ENCODE assay signal across 11 mouse cellular contexts in genomic region chr5:99708706-99709105, GRCm38 (mm10). TPM values are rescaled to one million over a fixed set of nuclear protein-coding genes. Genes with fewer than 3 reads are reported as not detected.
DNase-seq lines count a peak whose midpoint lies in the region; ATAC-seq and TF ChIP-seq lines count a peak whose summit lies in the region.
"Had no signal": no experiment of that assay in that cellular context is flagged by ENCODE, and none has a peak within 500 bp of the region (broad histone marks: within the 10 kb centered on the region; RNA-seq: fewer than 3 reads in every experiment).

No protein-coding gene starts in this region.

- WGBS in forebrain, embryonic 14.5 days = 44% methylated on average over 6 of the region's 6 CpGs
- 40% methylated on average over 6 of the region's 6 CpGs for WGBS in forebrain, embryonic 15.5 days
- WGBS in liver, embryonic 14.5 days (ENCODE audit: insufficient replicate concordance) = 28% methylated on average over 6 of the region's 6 CpGs
- WGBS in liver, embryonic 12.5 days (ENCODE audit: insufficient replicate concordance) = 25% methylated on average over 6 of the region's 6 CpGs

- peak; percentile 53 for TF ChIP-seq CTCF in liver, embryonic 14.5 days (IDR thresholded peaks at IDR 0.05; ENCODE audit: low read depth)
- TF ChIP-seq CTCF in brain, embryonic 14.5 days (IDR thresholded peaks at IDR 0.05; ENCODE audit: borderline replicate concordance, extremely low read depth, insufficient read depth, insufficient read length) = peak; percentile 51; the same call in 1 of the 2 replicates

- H3K27me3 ChIP-seq in forebrain, embryonic 14.5 days (replicated peaks; ENCODE audit: control insufficient read depth, insufficient read depth, low read length) = no peaks in the 10 kb centered on the region
- H3K27me3 ChIP-seq in forebrain, embryonic 15.5 days = no peaks in the 10 kb centered on the region
- no peaks in the 10 kb centered on the region for H3K27me3 ChIP-seq in liver, embryonic 14.5 days (ENCODE audit: control insufficient read depth, insufficient read depth, low read length)
- no peaks in the 10 kb centered on the region for H3K27me3 ChIP-seq in liver, embryonic 12.5 days (replicated peaks)
- H3K27me3 ChIP-seq: embryonic facial prominence, embryonic 15.5 days had no signal

- no peak for TF ChIP-seq EP300 in liver, embryonic 14.5 days (IDR thresholded peaks at IDR 0.05; ENCODE audit: low read depth)

- no peak for TF ChIP-seq POLR2A in brain, embryonic 14.5 days (IDR thresholded peaks at IDR 0.05; ENCODE audit: borderline replicate concordance, extremely low read depth, insufficient read depth, insufficient read length, poor library complexity, severe bottlenecking)

- H3K36me3 ChIP-seq in forebrain, embryonic 14.5 days (ENCODE audit: control insufficient read depth, insufficient read depth, low read length) = no peaks in the 10 kb centered on the region
- no peaks in the 10 kb centered on the region for H3K36me3 ChIP-seq in forebrain, embryonic 15.5 days
- no peaks in the 10 kb centered on the region for H3K36me3 ChIP-seq in liver, embryonic 14.5 days (replicated peaks; ENCODE audit: control insufficient read depth, insufficient read depth, low read depth)
- H3K36me3 ChIP-seq in liver, embryonic 12.5 days = no peaks in the 10 kb centered on the region
- H3K36me3 ChIP-seq: embryonic facial prominence, embryonic 15.5 days had no signal

- no peak overlapping the region for H3K4me2 ChIP-seq in forebrain, embryonic 14.5 days (ENCODE audit: low read length)
- no peak overlapping the region for H3K4me2 ChIP-seq in forebrain, embryonic 15.5 days (replicated peaks)
- H3K4me2 ChIP-seq in liver, embryonic 14.5 days (ENCODE audit: low read depth) = no peak overlapping the region
- no peak overlapping the region for H3K4me2 ChIP-seq in liver, embryonic 12.5 days
- H3K4me2 ChIP-seq: embryonic facial prominence, embryonic 15.5 days had no signal

- H3K4me3 ChIP-seq in forebrain, embryonic 14.5 days (ENCODE audit: low read depth, low read length) = no peak overlapping the region
- H3K4me3 ChIP-seq in forebrain, embryonic 15.5 days = no peak overlapping the region
- H3K4me3 ChIP-seq in liver, embryonic 14.5 days (ENCODE audit: insufficient read depth in 1 of 2, low read depth in 2 of 2, low read length in 2 of 2) = no peak overlapping the region
- no peak overlapping the region for H3K4me3 ChIP-seq in liver, embryonic 12.5 days
- H3K4me3 ChIP-seq: embryonic facial prominence, embryonic 15.5 days had no signal

- DNase-seq in forebrain, embryonic 14.5 days (ENCODE audit: low spot score) = peak; percentile 55
- DNase-seq in liver, embryonic 14.5 days (ENCODE audit: low read depth in 3 of 3, low spot score in 3 of 3) = no peak
- peak; percentile 44 for DNase-seq in brain, embryonic 14.5 days (ENCODE audit: low read depth)
- peak; percentile 5 for DNase-seq in lung, postnatal 10 days
- no peak for DNase-seq in urinary bladder, adult 18-20 months (ENCODE audit: low spot score in 2 of 2)
- DNase-seq: right cerebral cortex, postnatal 4 days had no signal

- no peak overlapping the region for H3K27ac ChIP-seq in forebrain, embryonic 14.5 days (ENCODE audit: low read depth, low read length)
- H3K27ac ChIP-seq in forebrain, embryonic 15.5 days (replicated peaks) = no peak overlapping the region
- H3K27ac ChIP-seq in liver, embryonic 14.5 days = no peak overlapping the region
- no peak overlapping the region for H3K27ac ChIP-seq in liver, embryonic 12.5 days
- H3K27ac ChIP-seq: embryonic facial prominence, embryonic 15.5 days had no signal

- H3K9ac ChIP-seq in forebrain, embryonic 14.5 days (ENCODE audit: low read length) = no peak overlapping the region
- H3K9ac ChIP-seq in forebrain, embryonic 15.5 days (replicated peaks) = no peak overlapping the region
- no peak overlapping the region for H3K9ac ChIP-seq in liver, embryonic 14.5 days (replicated peaks)
- H3K9ac ChIP-seq in liver, embryonic 12.5 days = no peak overlapping the region
- H3K9ac ChIP-seq: embryonic facial prominence, embryonic 15.5 days had no signal

- no peaks in the 10 kb centered on the region for H3K9me3 ChIP-seq in forebrain, embryonic 14.5 days (replicated peaks; ENCODE audit: control insufficient read depth, low read length)
- H3K9me3 ChIP-seq in forebrain, embryonic 15.5 days = no peaks in the 10 kb centered on the region
- no peaks in the 10 kb centered on the region for H3K9me3 ChIP-seq in liver, embryonic 14.5 days (ENCODE audit: control insufficient read depth, low read length)
- no peaks in the 10 kb centered on the region for H3K9me3 ChIP-seq in liver, embryonic 12.5 days (replicated peaks)
- H3K9me3 ChIP-seq: embryonic facial prominence, embryonic 15.5 days had no signal

- ATAC-seq in forebrain, embryonic 14.5 days = no peak
- ATAC-seq in forebrain, embryonic 15.5 days (replicated peaks) = no peak
- no peak for ATAC-seq in liver, embryonic 14.5 days (ENCODE audit: insufficient read depth)
- no peak for ATAC-seq in liver, embryonic 12.5 days
- ATAC-seq in erythroblast, adult 5-6 weeks (replicated peaks; ENCODE audit: low FRiP score, poor library complexity, severe bottlenecking) = no peak

- no peaks in the 10 kb centered on the region for H3K4me1 ChIP-seq in forebrain, embryonic 14.5 days (ENCODE audit: control insufficient read depth, insufficient read depth, low read length)
- H3K4me1 ChIP-seq in forebrain, embryonic 15.5 days = no peaks in the 10 kb centered on the region
- H3K4me1 ChIP-seq in liver, embryonic 14.5 days (replicated peaks; ENCODE audit: control insufficient read depth in 2 of 2, insufficient read depth in 2 of 2, low read length in 1 of 2) = no peaks in the 10 kb centered on the region
- H3K4me1 ChIP-seq in liver, embryonic 12.5 days = no peaks in the 10 kb centered on the region
- H3K4me1 ChIP-seq: embryonic facial prominence, embryonic 15.5 days had no signal

RNA-seq across cellular contexts. Expression of gene Rasgef1b, which starts 20.2 kb away (rescaled TPM):
- 97.5 and 105 TPM in 2 replicates for polyA plus RNA-seq in forebrain, embryonic 14.5 days (2014; fragmentation: Nextera tagmentation; extraction: Ambion mirVana)
- 115 and 143 TPM in 2 replicates for polyA plus RNA-seq in forebrain, embryonic 15.5 days (2015; fragmentation: Nextera tagmentation; extraction: Ambion mirVana)
- polyA plus RNA-seq in liver, embryonic 14.5 days (2012; rRNA removed) = 1.9 and 2.8 TPM in 2 replicates
- 4.2 and 5.0 TPM in 2 replicates for polyA plus RNA-seq in liver, embryonic 14.5 days (2014; fragmentation: Nextera tagmentation; extraction: Ambion mirVana)
- polyA plus RNA-seq in liver, embryonic 12.5 days (2016; fragmentation: Nextera tagmentation; extraction: Ambion mirVana) = 4.7 and 6.3 TPM in 2 replicates
- 37.4 and 42.7 TPM in 2 replicates for polyA plus RNA-seq in brain, embryonic 14.5 days (2012; rRNA removed)
- 2.9 TPM in 1 of 2 replicates, not detected in the other for total RNA-seq in erythroblast, adult 5-6 weeks (2015; ENCODE audit: low replicate concordance)
- 1.3 TPM in 1 of 2 replicates, not detected in the other for total RNA-seq in erythroblast, adult 5-6 weeks (2017; ENCODE audit: low replicate concordance)
- total RNA-seq: MEL had no signal

Comparison
In these comparisons a context has a peak if more than half of its experiments do, and no peak if none do; other contexts are left out.
1. DNase-seq: peak in forebrain, embryonic 14.5 days (single experiment), brain, embryonic 14.5 days (single experiment) and lung, postnatal 10 days (single experiment); none in liver, embryonic 14.5 days (0 of 3) and urinary bladder, adult 18-20 months (0 of 2).